Mouse (Mus musculus) lung, embryonic 14.5 days (tissue): ENCODE measurements at regions not wholly inside any gene's neighbourhood (a gene's known extent, or its start where the extent isn't known, plus 50 kb on each side); places are given as distances from the start of the nearest gene placed in this dataset.

ENCODE experiments used
- ATAC-seq: fragments of 200-750 bp; cut with Nextera tagmentation; 2 replicates; pipeline ENCODE4 v1.8.0; 2017; ENCODE audit warnings: mild to moderate bottlenecking, moderate TSS enrichment, moderate library complexity; ENCODE audit not compliant: insufficient read depth
- DNase-seq: peaks from one replicate; pipeline ENCODE4 v3.0.0-alpha.2; 2015
- H3K27ac ChIP-seq: fragments of 300-500 bp; sonication (generic); 2 replicates; pipeline ENCODE4 v1.5.1; 2014; ENCODE audit warnings: low read depth, mild to moderate bottlenecking, moderate library complexity
- H3K27me3 ChIP-seq: fragments of 300-500 bp; sonication (generic); 2 replicates; pipeline ENCODE4 v1.6.1; 2014; ENCODE audit warnings: low read length, control low read depth; ENCODE audit not compliant: insufficient read depth
- H3K36me3 ChIP-seq: fragments of 300-500 bp; sonication (generic); 2 replicates; pipeline ENCODE4 v1.6.1; 2014; ENCODE audit warnings: control low read depth; ENCODE audit not compliant: insufficient read depth
- H3K4me1 ChIP-seq: fragments of 300-500 bp; sonication (generic); 2 replicates; pipeline ENCODE4 v1.6.1; 2014; ENCODE audit warnings: antibody characterized with exemption, control low read depth; ENCODE audit not compliant: insufficient read depth
- H3K4me2 ChIP-seq: fragments of 300-500 bp; sonication (generic); 2 replicates; pipeline ENCODE4 v1.6.1; 2014; ENCODE audit warnings: mild to moderate bottlenecking
- H3K4me3 ChIP-seq: fragments of 300-500 bp; sonication (generic); 2 replicates; pipeline ENCODE4 v1.5.1; 2014; ENCODE audit warnings: low read depth, low read length
- H3K9ac ChIP-seq: fragments of 300-500 bp; sonication (generic); 2 replicates; pipeline ENCODE4 v1.6.1; 2014
- H3K9me3 ChIP-seq: fragments of 300-500 bp; sonication (generic); 2 replicates; pipeline ENCODE4 v1.6.1; 2016; ENCODE audit warnings: low read depth, low read length, control low read depth
- CTCF ChIP-seq: IDR thresholded peaks from 2 replicates; pipeline ENCODE4 v1.5.1; 2016; ENCODE audit warnings: antibody characterized with exemption, low read depth
- WGBS: fragments of 180-500 bp; shearing (Covaris S2); extraction: QIAGEN DNeasy Blood & Tissue Kit; methylation state at CpG from one replicate; pipeline ENCODE4 v1.1.7; 2014; 5-methylcytosine and 5-hydroxymethylcytosine counted together

DNA sequence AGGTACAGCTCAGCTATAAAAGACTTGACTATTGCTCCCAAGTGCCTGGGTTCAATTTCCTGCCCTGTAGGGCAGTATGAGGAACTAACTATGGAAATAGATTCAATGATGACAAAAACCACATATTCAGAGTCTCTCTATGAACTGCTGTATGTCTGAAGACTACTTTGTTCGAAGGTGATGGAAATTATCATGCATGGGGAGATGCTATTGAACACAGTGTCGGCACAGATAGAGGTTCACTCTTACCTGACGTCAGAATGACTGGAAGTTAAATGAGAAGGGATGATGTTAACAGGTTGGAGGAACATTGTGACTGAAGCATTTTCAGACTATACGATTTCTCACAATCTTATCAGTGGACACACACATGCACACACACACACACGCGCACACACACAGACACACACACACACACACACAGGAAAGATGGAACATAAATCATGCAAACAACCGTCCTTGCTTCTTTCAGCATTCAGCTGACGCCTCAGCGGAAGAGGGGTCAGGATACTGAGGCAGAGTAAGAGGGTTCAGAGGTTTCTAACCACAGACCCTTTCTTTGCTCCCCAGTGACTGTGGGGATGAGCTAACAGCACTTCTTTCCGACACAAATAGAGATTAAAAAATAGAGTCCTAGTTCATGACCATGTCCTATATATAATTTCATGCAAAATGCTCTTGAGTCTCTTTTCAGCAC is 974.3 kb upstream of the Sel1l start:
- TF ChIP-seq CTCF, result no peak
- no peak overlapping the region for H3K4me3 ChIP-seq
- no peak overlapping the region for H3K27ac ChIP-seq
- ATAC-seq, result no peak
- H3K9me3 ChIP-seq, result no peaks in the 10 kb centered on the region
- H3K36me3 ChIP-seq, result no peaks in the 10 kb centered on the region
- no peak for DNase-seq
- H3K27me3 ChIP-seq, result no peaks in the 10 kb centered on the region
- no peaks in the 10 kb centered on the region for H3K4me1 ChIP-seq
- H3K4me2 ChIP-seq, result no peak overlapping the region
- WGBS, result 61% methylated on average over 10 of the region's 10 CpGs
- no peak overlapping the region for H3K9ac ChIP-seq

GRCm38 (mm10) chr12:92818610-92819009 is 969.7 kb upstream of the Sel1l start:
- Histone ChIP-seq H3K36me3 (no peaks in the 10 kb centered on the region), H3K4me1 (no peaks in the 10 kb centered on the region), H3K4me3 (no peak overlapping the region), H3K4me2 (no peak overlapping the region), H3K9ac (no peak overlapping the region), H3K27ac (no peak overlapping the region), H3K27me3 (no peaks in the 10 kb centered on the region), H3K9me3 (no peaks in the 10 kb centered on the region)
- DNase-seq (no peak), ATAC-seq (no peak)
- TF ChIP-seq CTCF, result no peak
- WGBS, result 46% methylated on average over 3 of the region's 3 CpGs

DNA sequence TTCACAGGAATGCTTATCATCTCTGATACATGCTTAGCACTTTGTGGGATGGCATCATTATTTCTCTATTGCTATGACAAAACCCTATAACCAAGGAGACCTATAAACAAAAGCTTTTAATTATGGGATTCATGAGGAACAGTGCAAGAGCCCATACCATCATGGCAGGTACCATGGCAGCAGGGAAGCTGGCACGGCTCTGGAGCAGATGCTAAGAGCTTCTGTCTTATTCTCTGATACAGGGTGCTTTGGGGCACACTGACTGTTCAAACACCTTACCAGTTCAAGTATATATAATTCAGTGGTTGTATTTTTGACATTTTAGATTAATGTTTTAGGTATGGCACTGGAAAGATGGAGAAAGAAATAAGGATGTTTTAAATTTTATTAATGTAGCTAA is 952.2 kb upstream of the Sel1l start:
- Histone ChIP-seq H3K27me3 (no peaks in the 10 kb centered on the region), H3K4me1 (no peaks in the 10 kb centered on the region), H3K9ac (no peak overlapping the region), H3K27ac (no peak overlapping the region), H3K4me3 (no peak overlapping the region), H3K9me3 (no peaks in the 10 kb centered on the region), H3K4me2 (no peak overlapping the region), H3K36me3 (no peaks in the 10 kb centered on the region)
- WGBS, result 76% methylated on average over 1 of the region's 1 CpGs
- no peak for TF ChIP-seq CTCF
- ATAC-seq (no peak), DNase-seq (no peak)

DNA sequence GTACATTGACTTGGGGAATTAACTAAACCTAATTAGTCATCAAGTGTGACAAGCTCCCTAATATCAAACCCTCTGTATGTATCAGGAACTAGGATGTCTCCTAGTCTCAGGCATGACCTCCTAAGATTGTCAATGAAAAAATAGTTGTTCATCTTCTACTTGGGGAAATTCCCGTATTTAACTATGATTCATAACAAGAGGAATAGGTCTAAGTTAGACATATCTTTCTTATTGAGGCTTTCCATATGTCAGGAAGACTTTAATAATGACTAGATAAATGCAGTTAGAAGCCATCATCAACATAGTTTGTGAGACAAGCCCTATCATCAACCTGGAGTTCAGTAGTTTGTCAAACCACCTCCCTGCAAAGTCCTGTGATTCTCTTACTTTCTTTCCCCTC is 934.4 kb upstream of the Sel1l start:
- Histone ChIP-seq H3K36me3 (no peaks in the 10 kb centered on the region), H3K4me1 (no peaks in the 10 kb centered on the region), H3K27me3 (no peaks in the 10 kb centered on the region), H3K27ac (no peak overlapping the region), H3K4me2 (no peak overlapping the region), H3K9me3 (no peaks in the 10 kb centered on the region), H3K4me3 (no peak overlapping the region), H3K9ac (no peak overlapping the region)
- DNase-seq, result no peak
- ATAC-seq, result no peak
- WGBS, result 73% methylated on average over 1 of the region's 1 CpGs
- TF ChIP-seq CTCF, result no peak

DNA sequence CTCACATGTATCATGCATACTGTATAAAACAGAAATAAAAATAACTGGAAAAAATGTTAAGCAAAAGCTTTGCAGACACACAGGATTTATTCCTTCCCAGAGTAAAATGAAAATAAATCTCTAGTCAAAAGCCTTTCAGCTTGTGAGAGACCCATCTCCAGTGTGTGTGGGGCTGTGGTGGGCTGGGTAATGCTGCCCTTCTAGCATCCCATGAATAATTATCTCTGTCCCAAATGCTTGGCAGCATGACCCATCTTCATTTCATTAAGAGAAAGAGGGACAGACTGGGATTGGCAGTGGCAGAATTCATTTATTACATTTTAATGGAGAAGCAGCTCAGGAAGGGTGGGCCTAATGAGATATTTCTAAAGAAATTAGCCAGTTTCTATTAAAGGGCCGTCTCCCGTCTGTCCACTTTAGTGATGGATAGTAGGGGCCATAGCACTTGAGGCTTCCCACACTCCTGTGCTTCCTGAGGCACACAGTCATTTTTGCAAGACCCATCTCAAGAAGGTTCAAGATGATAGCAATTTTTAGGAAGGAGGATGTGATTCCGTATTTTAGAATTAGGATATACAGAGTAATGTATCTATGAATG is 930.8 kb upstream of the Sel1l start:
- WGBS, result 83% methylated on average over 3 of the region's 3 CpGs

DNA sequence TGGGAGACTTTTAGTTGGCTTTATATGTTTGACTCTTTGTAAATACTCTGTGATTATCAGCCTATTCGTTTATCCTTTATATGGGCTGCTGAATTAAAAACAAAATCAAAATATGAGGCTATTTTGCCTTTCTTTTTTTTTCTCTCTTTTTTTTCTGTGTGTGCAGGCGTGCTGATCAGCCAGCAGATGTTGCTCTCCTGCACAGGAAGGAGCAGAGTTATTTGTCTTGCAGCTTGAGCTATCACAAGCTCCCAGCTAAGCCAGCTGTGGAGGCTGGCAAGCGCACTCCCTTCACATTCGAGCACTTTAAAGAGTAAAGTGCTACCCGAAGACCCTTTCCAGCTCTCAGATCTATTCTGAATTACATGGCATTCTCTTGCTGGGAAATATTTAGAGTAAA is 926.7 kb upstream of the Sel1l start:
- no peaks in the 10 kb centered on the region for H3K4me1 ChIP-seq
- WGBS, result 26% methylated on average over 5 of the region's 5 CpGs
- no peak overlapping the region for H3K4me3 ChIP-seq
- H3K36me3 ChIP-seq, result no peaks in the 10 kb centered on the region
- TF ChIP-seq CTCF, result peak; percentile 21; the same call in 1 of the 2 replicates
- ATAC-seq, result no peak
- H3K27ac ChIP-seq, result no peak overlapping the region
- no peaks in the 10 kb centered on the region for H3K9me3 ChIP-seq
- H3K4me2 ChIP-seq, result no peak overlapping the region
- peak; percentile 48 for DNase-seq
- no peaks in the 10 kb centered on the region for H3K27me3 ChIP-seq
- no peak overlapping the region for H3K9ac ChIP-seq

More for the DNA sequence above, 930.8 kb upstream of the Sel1l start:
- no peak for TF ChIP-seq CTCF
- H3K9ac ChIP-seq, result no peak overlapping the region
- H3K4me1 ChIP-seq, result no peaks in the 10 kb centered on the region
- no peak overlapping the region for H3K27ac ChIP-seq
- no peak for ATAC-seq
- no peaks in the 10 kb centered on the region for H3K9me3 ChIP-seq
- DNase-seq, result no peak
- no peak overlapping the region for H3K4me3 ChIP-seq
- H3K27me3 ChIP-seq, result no peaks in the 10 kb centered on the region
- H3K4me2 ChIP-seq, result no peak overlapping the region
- no peaks in the 10 kb centered on the region for H3K36me3 ChIP-seq

GRCm38 (mm10) chr12:92748576-92748975 is 899.6 kb upstream of the Sel1l start:
- ATAC-seq (no peak), DNase-seq (no peak)
- 91% methylated on average over 1 of the region's 1 CpGs for WGBS
- Histone ChIP-seq H3K9ac (no peak overlapping the region), H3K9me3 (no peaks in the 10 kb centered on the region), H3K27ac (no peak overlapping the region), H3K4me1 (no peaks in the 10 kb centered on the region), H3K4me2 (no peak overlapping the region), H3K27me3 (no peaks in the 10 kb centered on the region), H3K36me3 (no peaks in the 10 kb centered on the region), H3K4me3 (no peak overlapping the region)
- TF ChIP-seq CTCF, result no peak
